Mouse (Mus musculus) adrenal gland, postnatal 4 days (tissue): ENCODE results near the gene Coq10b. TPM values are rescaled to one million over a fixed set of nuclear protein-coding genes. Genes with fewer than 3 reads are reported as not detected.
"Not testable (repeated sequence)": the region's sequence is repeated elsewhere in the genome, so short reads cannot be mapped to it uniquely, and the experiment has no call there.

Experiments
- DNase-seq, 2 experiments: peaks; one replicate each; pipeline ENCODE4 v3.0.0; 2021 to 2022; ENCODE audit warnings: low spot score in 2 of 2, mixed read lengths in 2 of 2
- total RNA-seq, 2 experiments: library from RNA; stranded (reverse); gene quantifications; 2 replicates each; pipeline ENCODE4 v1.2.3; 2021

The Coq10b gene
- total RNA-seq, 2 experiments from 2014 or later, result 19.9 to 28.3 TPM

- no peak for DNase-seq
Measured at GRCm38 (mm10) chr1:55055322-55056115, 2.9 kb downstream of the Coq10b start.

- DNase-seq, result not testable (repeated sequence)
Measured at GRCm38 (mm10) chr1:55058383-55058782, 5.8 kb downstream of the Coq10b start.

GRCm38 (mm10) chr1:55061099-55061498, 8.5 kb downstream of the Coq10b start:
- DNase-seq, result no peak

DNA sequence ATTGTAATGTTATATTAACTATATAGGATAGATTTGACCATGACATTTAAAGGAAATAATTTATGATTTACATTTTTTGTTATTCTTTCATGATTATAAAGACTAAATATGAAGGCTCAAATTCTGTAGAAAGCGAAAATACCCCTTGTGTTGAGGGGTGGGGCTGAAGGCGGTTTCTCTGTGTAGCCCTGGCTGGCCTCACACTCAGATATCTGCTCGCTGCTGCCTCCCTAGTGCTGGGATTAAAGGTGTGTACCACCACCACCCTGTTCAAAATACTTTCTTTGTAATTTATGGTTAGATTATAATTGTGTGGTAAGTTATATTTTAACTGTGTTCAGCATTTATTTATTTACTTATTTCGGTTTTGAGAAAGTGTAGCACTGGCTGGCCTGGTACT, 9.2 kb downstream of the Coq10b start:
- DNase-seq, result no peak

DNA sequence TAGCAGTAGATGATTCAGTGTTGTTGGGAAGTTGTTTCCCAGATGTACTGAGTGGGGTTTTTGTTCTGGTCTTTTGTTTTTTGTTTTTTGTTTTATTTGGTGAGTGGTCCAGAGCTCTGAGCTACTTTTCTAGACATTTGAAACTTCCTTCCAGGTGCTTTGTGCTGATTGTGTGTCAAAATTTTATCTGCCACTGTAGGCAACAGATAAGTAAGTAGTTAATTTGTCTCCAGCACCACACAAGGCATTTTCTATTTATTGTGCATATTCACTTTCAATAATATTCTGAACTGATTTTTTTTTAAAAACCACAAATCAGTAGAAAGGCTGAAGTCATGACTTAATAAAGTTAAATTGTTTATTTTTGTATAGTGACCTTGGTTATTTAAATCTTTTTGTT, 19.8 kb downstream of the Coq10b start:
- not testable (repeated sequence) for DNase-seq

DNA sequence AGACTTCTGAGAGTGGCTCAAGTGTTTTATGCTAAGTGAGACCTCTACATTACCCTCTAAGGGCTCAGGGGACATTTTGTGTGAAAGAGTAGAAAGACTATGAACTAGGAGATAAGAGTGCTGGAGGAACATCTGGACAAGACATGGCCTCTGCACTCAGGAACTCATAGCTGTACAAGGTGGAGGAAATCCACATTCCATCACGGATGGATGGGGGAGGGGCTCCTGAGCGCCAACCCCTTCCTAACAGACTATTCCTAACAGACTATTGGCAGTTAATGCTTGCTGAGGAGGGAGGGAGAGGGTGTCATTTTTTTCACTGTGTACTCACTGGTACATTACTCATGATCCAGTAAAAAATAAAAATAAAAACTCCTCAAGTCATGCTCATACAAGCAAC, 22.2 kb downstream of the Coq10b start:
- no peak for DNase-seq

- DNase-seq, result no peak
Measured at GRCm38 (mm10) chr1:55075652-55076394, 23.3 kb downstream of the Coq10b start.

DNA sequence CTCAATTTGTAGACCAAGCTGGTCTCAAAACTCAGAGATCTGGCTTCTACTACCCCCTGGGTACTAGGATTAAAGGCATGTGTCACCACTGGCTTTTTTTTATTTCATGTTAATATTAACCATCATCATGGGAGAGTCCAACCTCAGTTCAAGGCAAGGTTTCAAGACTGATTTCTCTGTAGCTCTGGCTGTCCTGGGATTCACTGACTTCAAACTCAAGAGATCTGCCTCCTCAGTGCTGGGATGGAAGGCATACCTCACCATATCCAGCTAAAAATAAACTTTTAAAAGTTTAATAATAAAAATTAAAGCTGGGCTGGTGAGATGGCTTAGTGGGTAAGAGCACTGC, 23.8 kb downstream of the Coq10b start:
- DNase-seq, result no peak

- no peak for DNase-seq
Measured at GRCm38 (mm10) chr1:55076849-55077516, 24.4 kb downstream of the Coq10b start.

DNA sequence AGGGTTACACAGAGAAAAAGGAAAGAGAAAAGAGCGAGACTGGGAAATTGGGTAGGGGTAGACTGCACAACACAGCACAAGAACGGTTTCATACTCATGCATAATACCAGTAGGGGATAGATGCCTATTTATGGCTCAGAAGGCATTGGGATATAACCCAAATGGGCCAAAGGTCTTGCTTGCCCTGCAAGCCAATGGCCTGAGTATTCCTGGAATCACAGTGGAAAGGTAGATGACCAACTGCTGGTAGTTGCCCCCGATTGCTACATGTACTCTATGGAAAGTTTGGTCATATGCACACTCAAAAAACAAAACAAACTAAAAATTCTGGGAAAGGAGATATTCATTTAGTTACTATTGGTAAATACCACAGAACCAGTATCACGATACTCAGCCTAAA, 27.1 kb downstream of the Coq10b start:
- no peak for DNase-seq

GRCm38 (mm10) chr1:55082106-55082505, 29.5 kb downstream of the Coq10b start:
- DNase-seq, result no peak

DNA sequence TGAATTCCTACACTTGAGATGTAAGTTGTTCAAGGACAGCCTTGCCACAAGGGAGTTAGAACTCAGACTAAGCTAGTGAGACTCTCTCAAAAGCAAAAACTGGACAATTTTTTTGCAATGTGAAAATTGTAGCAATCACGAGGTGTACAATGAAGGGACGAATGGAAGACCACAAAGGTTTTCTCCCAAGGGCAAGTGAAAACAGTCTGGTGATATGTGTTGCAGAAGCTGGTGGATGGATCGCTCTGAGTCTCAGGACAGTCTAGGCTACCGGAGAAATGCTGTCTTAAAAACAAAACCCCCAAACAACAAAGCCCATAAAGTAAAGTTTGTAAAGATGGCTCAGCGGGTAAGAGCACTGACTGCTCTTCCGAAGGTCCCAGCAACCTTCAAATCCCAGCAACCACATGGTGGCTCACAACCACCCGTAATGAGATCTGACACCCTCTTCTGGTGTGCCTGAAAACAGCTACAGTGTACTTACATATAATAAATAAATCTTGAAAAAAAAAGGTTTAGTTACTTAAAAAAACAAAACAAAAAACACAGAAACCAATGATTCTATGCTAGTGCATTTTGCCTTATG, 33.3 kb downstream of the Coq10b start:
- no peak for DNase-seq

DNA sequence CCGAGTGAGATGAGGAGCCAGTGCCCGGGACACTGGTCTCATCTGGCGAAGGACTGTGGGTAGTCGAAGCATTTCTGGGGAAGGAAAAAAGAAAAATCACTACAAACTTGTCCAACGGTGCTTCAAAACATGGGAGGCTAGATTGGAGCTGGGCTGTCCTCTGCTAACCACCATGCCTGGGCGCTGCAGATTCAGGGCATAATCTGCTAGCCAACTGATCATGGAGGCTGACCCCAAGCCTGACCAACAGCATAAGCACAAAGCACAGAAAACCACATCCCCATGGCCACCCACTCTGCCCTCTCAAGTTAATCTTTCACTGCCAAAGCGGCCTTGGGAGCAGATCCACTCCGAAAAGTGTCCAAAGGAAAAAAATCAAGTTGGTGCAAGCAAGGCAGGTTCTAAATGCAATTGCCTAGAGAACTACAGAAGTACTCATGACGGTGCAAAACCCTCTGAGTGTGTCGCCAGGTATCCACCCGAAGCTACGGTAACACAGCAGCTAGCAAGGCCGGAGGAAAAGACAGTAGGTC, 34.4 kb downstream of the Coq10b start:
- no peak for DNase-seq

- DNase-seq, result peak in 1 of 2 experiments; percentile 38
Measured at GRCm38 (mm10) chr1:55087401-55087904, 34.9 kb downstream of the Coq10b start.

DNA sequence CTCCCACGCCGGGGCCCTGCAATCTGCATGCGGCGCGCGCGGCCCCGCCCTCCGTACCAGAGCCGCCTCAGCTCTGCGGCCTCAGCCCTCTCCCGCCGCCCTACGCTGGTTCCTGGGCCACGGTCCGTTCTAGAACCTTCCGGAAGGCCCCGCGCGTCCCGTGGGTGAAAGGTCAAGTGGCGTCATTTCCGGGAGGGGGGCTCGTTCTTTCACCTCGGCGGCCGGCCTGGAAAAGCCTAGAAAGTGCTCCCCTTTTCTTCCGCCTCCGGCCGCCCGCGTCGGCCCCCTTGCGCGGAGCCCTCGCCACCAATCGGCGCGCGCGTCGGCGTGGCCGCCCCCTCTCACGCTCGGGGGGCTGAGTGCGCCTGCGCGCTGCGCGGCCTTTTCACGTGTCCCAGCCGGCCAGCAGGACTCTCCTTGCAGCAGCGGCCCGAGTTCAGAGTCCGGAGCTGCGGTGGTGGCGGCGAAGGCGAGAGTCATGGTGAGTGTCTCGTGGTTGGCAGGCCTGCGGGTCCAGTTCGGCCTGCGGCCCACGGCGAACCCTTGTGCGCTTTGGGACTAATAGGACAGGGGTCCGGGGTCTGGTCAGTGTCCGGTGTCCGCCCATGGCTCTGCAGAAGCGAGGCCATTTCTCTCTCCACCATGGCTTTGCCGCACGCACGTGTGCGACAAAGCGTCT, 35.5 kb downstream of the Coq10b start, which contains the start of the genes Hspe1 and Hspd1:
Gene Hspe1 (plus strand): TSS at position 201 of the 679 bp plus-strand sequence.
Gene Hspd1 (minus strand): TSS at position 312 of the 679 bp plus-strand sequence.
- DNase-seq, result peak; percentile 97 to 98

DNA sequence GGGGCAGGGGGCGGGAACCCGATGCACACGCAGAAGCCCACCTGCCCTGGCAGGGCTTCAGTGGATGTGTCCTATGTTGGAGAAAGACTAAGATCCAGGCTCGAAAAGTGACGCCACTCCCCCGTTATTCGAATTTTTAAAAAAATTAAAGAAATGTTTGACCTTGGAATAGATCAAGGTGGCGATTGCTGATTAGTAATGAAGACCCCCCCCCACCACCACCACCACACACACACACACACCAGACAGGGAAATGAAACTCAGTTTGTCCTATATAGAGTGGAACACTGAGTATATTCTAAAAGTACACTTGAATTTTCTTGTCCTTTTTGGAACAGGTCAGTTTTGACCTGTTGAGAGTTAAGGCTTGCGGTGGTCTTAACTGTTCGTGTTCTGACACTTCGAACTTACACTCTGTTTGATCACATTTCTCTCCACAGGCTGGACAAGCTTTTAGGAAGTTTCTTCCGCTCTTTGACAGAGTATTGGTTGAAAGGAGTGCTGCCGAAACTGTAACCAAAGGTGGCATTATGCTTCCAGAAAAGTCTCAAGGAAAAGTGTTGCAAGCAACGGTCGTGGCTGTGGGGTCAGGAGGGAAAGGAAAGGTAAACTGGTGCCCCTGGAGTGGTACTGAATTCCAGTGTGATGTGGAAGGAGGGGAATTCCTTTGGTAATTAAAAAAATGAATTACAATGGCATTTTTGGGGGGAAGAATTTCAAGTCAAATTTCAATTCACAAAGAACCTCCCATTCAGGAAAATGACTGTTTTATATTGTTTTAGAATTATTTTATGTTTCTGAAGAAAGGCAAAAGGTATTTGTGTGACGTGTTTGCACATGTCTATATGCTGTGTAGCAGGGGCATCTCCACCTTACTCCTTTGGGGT, 36.3 kb downstream of the Coq10b start:
- no peak for DNase-seq

DNA sequence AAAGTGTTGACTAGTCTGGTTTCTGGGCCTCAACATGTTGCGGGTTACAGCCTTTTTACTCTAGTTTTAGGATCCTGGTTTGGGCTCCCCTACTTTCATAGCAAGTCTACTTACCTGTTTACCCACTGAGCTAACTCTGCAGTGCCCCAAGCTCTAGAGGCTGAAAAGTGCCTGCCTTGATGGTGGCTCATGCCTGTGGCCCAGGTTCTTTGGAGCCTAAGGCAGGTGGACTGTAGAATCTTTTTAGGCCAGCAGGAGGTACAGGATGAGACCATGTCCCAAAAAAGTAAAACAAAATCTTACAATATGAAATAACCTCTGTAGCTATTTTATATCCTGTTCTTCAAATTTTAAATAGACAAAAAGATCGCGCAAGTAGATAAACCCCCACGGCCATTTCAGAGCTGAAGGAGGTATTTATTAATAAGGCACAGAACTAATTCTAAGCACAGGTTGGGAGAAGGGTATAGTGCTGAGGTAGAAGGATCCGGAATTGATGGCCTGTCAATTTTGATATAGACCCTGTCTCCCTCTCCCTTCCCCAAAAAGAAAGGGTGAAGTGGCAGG, 37.0 kb downstream of the Coq10b start:
- no peak for DNase-seq

GRCm38 (mm10) chr1:55092056-55092455, 39.5 kb downstream of the Coq10b start:
- no peak for DNase-seq

DNA sequence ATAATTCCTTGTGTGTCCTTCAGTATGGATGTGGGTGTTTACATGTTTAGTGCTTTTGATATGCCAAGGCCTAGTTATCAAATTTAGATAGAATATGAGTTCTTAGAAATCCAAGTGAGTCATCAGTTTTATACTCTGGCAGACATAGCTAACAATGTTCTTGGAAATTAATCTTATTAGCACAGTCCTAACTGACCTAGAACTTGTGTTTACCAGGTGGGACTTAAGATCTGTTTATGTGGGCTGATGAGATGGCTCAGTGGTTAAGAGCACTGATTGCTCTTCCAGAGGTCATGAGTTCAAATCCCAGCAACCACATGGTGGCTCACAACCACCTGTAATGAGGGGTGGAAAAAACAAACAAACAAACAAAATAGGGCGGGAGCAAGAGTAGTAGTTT, 39.9 kb downstream of the Coq10b start:
- no peak for DNase-seq
